Comparison of ENCODE assay signal across 9 mouse cellular contexts in genomic region chr2:130178381-130178705, GRCm38 (mm10). TPM values are rescaled to one million over a fixed set of nuclear protein-coding genes. Genes with fewer than 3 reads are reported as not detected.
DNase-seq lines count a peak whose midpoint lies in the region; ATAC-seq and TF ChIP-seq lines count a peak whose summit lies in the region.
"Had no signal": no experiment of that assay in that cellular context is flagged by ENCODE, and none has a peak within 500 bp of the region (broad histone marks: within the 10 kb centered on the region; RNA-seq: fewer than 3 reads in every experiment).

No protein-coding gene starts in this region.

- 1% methylated on average over 11 of the region's 11 CpGs for WGBS in forebrain, embryonic 14.5 days
- 1% methylated on average over 11 of the region's 11 CpGs for WGBS in liver, postnatal 0 days (ENCODE audit: insufficient replicate concordance)

- H3K4me3 ChIP-seq in forebrain, embryonic 14.5 days (ENCODE audit: low read depth, low read length), result peak overlapping the region; percentile 99
- H3K4me3 ChIP-seq in liver, postnatal 0 days (ENCODE audit: low read depth, low read length), result peak overlapping the region; percentile 95

- peaks cover 18% of the 10 kb centered on the region for H3K4me1 ChIP-seq in forebrain, embryonic 14.5 days (ENCODE audit: control insufficient read depth, insufficient read depth, low read length)
- H3K4me1 ChIP-seq in liver, postnatal 0 days (ENCODE audit: insufficient read depth), result peaks cover 12% of the 10 kb centered on the region

- H3K9me3 ChIP-seq in forebrain, embryonic 14.5 days (replicated peaks; ENCODE audit: control insufficient read depth, low read length), result no peaks in the 10 kb centered on the region
- H3K9me3 ChIP-seq in liver, postnatal 0 days (ENCODE audit: low read length), result no peaks in the 10 kb centered on the region

- H3K9ac ChIP-seq in forebrain, embryonic 14.5 days (ENCODE audit: low read length), result peak overlapping the region; percentile 100
- H3K9ac ChIP-seq in liver, postnatal 0 days (replicated peaks), result peak overlapping the region; percentile 100

- TF ChIP-seq EP300 in liver, postnatal 0 days (IDR thresholded peaks at IDR 0.05; ENCODE audit: low read depth), result no peak

- H3K27ac ChIP-seq in forebrain, embryonic 14.5 days (ENCODE audit: low read depth, low read length), result peak overlapping the region; percentile 96
- peak overlapping the region; percentile 95 for H3K27ac ChIP-seq in liver, postnatal 0 days (ENCODE audit: low read depth)

- H3K36me3 ChIP-seq in forebrain, embryonic 14.5 days (ENCODE audit: control insufficient read depth, insufficient read depth, low read length), result peaks cover 41% of the 10 kb centered on the region
- peaks cover 32% of the 10 kb centered on the region for H3K36me3 ChIP-seq in liver, postnatal 0 days (replicated peaks; ENCODE audit: insufficient read depth, low read length)

- peak overlapping the region; percentile 88 for H3K4me2 ChIP-seq in forebrain, embryonic 14.5 days (ENCODE audit: low read length)
- H3K4me2 ChIP-seq in liver, postnatal 0 days (ENCODE audit: low read depth, low read length), result peak overlapping the region; percentile 98

- no peaks in the 10 kb centered on the region for H3K27me3 ChIP-seq in forebrain, embryonic 14.5 days (replicated peaks; ENCODE audit: control insufficient read depth, insufficient read depth, low read length)
- no peaks in the 10 kb centered on the region for H3K27me3 ChIP-seq in liver, postnatal 0 days (ENCODE audit: insufficient read depth, low read length)

- ATAC-seq in forebrain, embryonic 14.5 days, result no peak
- peak; percentile 3 for ATAC-seq in liver, postnatal 0 days

- peak; percentile 21 for DNase-seq in kidney, adult 9 months
- no peak for DNase-seq in kidney, postnatal 4 days
- peak; percentile 49 for DNase-seq in Muller cell, postnatal 12 days (ENCODE audit: inconsistent ontology term)
- peak; percentile 17 for DNase-seq in forebrain, embryonic 14.5 days (ENCODE audit: low spot score)
- DNase-seq in liver, postnatal 0 days, result no peak
- DNase-seq in yolk sac, embryonic 10.5 days (ENCODE audit: low spot score), result peak; percentile 9
- no peak for DNase-seq in ovary, postnatal 14 days (ENCODE audit: low spot score)
- DNase-seq in adrenal gland, postnatal 10 days, result no peak

- TF ChIP-seq CTCF in liver, postnatal 0 days (IDR thresholded peaks at IDR 0.05; ENCODE audit: low read depth), result no peak

RNA-seq across cellular contexts. Expression of gene Snrpb, which starts 0.9 kb away (rescaled TPM):
- polyA plus RNA-seq in forebrain, embryonic 14.5 days (2014; fragmentation: Nextera tagmentation; extraction: Ambion mirVana), result 532 and 571 TPM in 2 replicates
- 185 and 200 TPM in 2 replicates for polyA plus RNA-seq in liver, postnatal 0 days (2015; fragmentation: Nextera tagmentation; extraction: Ambion mirVana)
- total RNA-seq in adrenal gland, postnatal 10 days (2021), result 100 to 1,000 TPM; 194 to 204 TPM

RNA-seq across cellular contexts. Expression of gene Tmc2, which starts 16.7 kb away (rescaled TPM):
- polyA plus RNA-seq in forebrain, embryonic 14.5 days (2014; fragmentation: Nextera tagmentation; extraction: Ambion mirVana), result not detected in 2 replicates
- not detected in 2 replicates for polyA plus RNA-seq in liver, postnatal 0 days (2015; fragmentation: Nextera tagmentation; extraction: Ambion mirVana)
- not detected for total RNA-seq in adrenal gland, postnatal 10 days (2021)
- total RNA-seq: neutrophil, adult 5-6 weeks had no signal

Comparison
In these comparisons a context has a peak if more than half of its experiments do, and no peak if none do; other contexts are left out.
1. DNase-seq: peak in kidney, adult 9 months (single experiment), Muller cell, postnatal 12 days (single experiment), forebrain, embryonic 14.5 days (single experiment) and yolk sac, embryonic 10.5 days (single experiment); none in kidney, postnatal 4 days (0 of 2), liver, postnatal 0 days (single experiment), ovary, postnatal 14 days (single experiment) and adrenal gland, postnatal 10 days (single experiment).